Mouse (Mus musculus): ENCODE measurements around the gene Aqp1.

Gene Aqp1

DNA sequence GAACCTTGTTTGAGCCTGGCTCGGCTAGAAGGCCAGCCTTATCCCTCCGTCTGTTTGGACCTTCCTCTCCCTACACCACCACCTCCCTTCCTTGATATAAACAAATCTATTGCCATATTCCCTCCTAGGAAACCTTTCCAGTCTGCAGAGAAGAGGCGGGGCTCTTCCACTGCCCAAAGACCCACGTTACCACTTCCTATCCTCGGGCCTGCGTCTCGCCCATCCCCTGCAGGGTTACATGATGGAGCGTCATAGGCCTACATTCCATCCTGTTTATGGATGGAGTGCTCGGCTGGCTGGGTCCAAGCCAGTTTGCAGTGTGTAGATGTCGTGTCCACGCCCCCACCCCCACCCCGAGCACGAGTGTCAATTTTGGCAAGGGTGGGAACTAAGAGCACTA is 8.9 kb upstream of the Aqp1 start:
- in situ Hi-C loops (cut with MboI; ENCODE audit: low pct_unique_long_range_greater_than_20kb in 1 of 2, low sequenced_read_pairs in 2 of 2, unreplicated experiment in 1 of 2), result no loop called here

DNA sequence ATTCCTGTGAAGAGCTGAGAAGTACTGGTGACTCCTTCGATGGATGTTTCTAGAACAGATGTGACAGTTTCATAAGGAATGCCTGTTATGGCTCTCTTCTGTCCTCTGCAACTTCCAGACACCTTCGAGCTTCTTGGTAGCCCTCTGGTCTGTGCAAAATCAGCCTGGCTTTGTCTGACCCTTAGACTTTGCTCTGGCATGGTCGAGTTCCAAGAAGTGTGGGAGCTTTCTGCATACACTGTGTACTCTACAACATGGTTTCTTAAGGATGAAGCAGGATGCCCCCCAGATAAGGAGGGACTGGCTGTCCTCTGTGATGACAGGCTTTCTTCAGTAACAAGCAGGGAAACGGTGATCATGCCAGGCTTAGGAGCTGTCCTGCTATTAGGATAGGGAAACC is 8.1 kb upstream of the Aqp1 start:
- in situ Hi-C loops (cut with MboI; ENCODE audit: low pct_unique_long_range_greater_than_20kb in 1 of 2, low sequenced_read_pairs in 2 of 2, unreplicated experiment in 1 of 2), result no loop called here

DNA sequence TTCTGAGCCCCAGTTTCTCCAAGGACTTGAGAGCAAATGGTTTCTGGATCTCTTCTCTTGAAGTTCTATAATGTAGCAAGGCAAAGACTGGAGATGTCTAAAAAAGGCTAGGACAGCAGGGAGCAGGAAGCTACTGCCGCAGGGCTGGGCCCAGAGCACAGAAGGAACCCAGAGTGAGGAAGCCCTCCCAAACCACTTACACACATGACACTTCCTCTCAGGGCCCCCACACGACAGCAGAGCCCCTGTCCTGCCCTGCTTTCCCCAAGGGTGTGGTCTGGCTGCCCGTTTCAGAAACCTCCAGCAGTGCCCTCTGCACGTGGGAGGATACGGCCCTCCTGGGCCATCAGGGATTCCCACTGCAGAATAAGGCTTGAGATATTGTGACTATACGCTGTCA is 4.9 kb upstream of the Aqp1 start:
- in situ Hi-C loops (cut with MboI; ENCODE audit: low pct_unique_long_range_greater_than_20kb in 1 of 2, low sequenced_read_pairs in 2 of 2, unreplicated experiment in 1 of 2), result no loop called here

DNA sequence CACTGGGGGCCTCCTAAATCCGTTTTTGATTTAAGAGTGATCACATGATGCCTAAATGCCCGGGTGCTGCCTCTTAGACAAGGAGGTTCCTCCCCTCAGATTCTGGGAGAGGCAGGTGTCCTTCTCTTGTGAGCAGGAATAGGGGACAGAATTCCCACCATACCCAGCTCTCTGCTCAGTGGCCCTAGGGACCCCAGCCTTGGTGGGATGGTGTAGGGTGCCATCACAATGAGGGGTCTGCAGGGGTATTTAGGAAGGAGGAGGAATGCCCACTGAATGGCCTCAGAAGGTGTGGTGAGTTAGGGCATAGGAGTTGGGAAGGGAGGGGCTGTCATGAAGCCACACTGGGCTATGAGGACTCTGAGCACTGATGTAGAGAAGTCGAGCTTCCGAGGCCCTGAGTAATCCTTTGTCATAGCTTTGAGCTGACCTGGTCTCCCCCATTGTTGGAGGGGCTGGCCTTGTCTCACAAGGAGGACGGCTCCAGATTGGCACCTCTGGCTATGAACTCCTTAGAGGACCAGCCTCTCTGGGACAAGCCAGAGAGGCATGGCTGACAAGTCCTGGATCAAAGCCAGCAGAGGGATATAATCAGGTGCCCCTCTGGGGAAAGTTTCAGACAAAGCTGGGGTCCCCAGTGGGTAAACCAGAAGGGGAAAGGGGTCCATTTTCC is 4.0 kb upstream of the Aqp1 start:
- in situ Hi-C loops (cut with MboI; ENCODE audit: low pct_unique_long_range_greater_than_20kb in 1 of 2, low sequenced_read_pairs in 2 of 2, unreplicated experiment in 1 of 2), result no loop called here

DNA sequence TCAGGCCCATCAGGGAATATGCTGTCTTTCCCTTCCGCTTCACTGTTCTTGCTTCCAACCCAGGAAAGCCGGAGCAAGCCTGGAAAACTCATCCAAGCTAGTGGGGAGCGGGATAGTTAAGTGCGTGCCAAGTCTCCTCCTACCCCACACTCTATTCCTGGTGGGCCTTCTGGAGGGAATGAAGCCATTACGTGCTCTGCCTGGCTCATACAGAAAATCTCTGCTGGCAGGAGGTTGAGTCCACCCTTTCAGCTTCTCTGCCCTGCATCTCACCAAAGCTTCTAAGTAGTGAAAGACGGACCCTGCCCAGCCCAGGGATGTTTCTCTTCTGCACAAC is 3.5 kb upstream of the Aqp1 start:
- in situ Hi-C loops (cut with MboI; ENCODE audit: low pct_unique_long_range_greater_than_20kb in 1 of 2, low sequenced_read_pairs in 2 of 2, unreplicated experiment in 1 of 2), result no loop called here

DNA sequence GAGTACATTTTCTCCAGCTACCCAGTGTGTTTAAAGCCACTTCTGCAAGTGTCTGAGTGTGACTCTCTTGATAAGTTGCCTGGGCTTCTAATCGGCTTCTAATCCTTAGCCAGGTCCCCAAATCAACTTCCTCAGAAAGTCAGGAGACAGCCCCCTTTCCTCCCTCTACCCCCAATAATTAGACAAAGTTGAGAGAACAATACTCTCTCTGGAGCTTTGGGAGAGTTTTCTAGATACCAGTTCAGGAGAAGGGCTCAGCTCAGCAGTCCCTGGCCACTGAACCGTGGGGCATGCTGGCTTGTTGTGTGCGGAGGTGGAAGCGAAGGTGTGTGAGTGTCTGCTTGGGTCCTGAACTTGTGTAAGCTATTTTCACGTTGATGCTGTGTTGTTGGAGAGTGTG is 1.0 kb downstream of the Aqp1 start:
- in situ Hi-C loops (cut with MboI; ENCODE audit: low pct_unique_long_range_greater_than_20kb in 1 of 2, low sequenced_read_pairs in 2 of 2, unreplicated experiment in 1 of 2), result no loop called here

DNA sequence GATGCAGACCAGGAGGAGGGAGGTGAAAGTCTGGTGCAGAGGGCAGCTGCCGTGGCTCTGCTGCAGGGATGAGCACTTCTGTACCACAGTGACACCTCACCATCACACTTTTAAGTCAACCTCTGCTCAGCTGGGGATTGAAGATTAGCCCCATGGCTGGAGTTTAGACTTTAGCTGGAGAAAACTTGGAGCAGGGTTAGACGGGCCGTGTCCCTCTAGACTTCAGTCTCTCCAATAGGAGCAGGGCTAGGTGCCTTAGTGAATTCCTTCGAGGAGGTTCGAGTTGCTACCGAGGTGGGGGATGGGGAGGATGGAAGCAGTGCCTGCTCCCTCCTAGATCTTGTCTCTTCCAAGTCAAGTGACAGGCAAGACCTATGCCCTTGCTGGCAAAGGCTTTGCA is 1.8 kb downstream of the Aqp1 start:
- in situ Hi-C loops (cut with MboI; ENCODE audit: low pct_unique_long_range_greater_than_20kb in 1 of 2, low sequenced_read_pairs in 2 of 2, unreplicated experiment in 1 of 2), result no loop called here

DNA sequence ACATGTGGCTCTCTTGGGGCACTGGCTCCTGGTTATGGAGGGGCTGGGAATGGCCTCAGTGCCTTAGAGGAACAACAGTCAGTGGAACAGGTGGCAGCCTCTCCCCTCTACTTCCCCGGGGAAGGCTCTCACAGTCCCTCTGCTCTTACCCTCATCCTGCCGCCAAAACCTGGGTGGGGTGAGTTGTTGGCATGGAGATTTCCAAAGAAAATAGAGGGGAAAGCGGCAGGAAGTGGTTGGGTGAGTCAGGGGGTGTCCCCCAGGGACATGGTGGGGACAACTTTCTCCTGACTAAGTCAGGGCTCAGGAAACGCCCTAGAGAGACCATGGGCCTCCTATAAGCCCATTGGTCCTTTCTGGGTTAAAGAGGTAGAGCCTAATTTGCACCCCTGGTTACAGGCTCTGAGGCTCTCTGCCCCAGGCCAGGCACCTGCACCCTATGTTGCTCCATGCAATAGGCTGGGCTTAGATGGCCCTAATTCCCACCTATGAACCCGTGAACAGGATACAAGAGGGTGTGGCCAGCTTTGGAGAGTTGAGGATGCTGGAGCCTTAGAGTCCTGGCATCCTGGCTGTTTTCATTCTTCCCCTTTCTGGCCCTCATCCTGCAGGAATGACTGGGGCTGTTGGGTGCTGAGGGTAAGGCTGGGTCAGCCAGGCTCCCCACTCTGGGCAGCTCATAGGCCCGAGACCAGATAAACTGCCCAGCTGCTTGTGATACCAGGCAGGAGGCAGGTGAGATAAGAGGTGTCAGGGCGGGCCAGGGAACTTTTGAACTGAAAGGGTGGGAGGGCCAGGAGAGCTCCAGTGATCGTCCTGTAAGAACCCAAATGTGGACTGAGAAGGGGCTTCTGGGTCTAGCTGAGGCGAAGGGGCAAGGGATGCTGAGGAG is 2.9 kb downstream of the Aqp1 start:
- in situ Hi-C loops (cut with MboI; ENCODE audit: low pct_unique_long_range_greater_than_20kb in 1 of 2, low sequenced_read_pairs in 2 of 2, unreplicated experiment in 1 of 2), result no loop called here

DNA sequence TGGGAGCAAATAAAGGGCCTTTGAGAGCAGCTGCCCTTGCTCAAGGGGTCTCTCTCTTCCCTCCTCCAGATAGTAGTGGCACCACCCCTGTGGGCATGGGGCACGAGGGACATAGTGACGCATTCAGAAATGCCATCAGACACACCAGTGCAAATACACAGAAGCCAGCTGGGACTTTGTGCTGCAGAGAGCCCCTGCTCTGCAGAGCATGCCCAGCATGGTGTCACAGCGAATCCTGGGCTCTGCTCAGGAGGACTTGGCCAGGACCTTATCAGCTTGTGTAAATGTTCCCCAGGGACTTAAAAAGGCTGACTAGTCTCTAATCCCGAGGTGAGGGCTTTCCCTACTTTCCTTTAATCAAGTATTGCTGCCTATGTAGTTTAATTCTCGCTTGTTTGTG is 5.5 kb downstream of the Aqp1 start:
- in situ Hi-C loops (cut with MboI; ENCODE audit: low pct_unique_long_range_greater_than_20kb in 1 of 2, low sequenced_read_pairs in 2 of 2, unreplicated experiment in 1 of 2), result no loop called here

DNA sequence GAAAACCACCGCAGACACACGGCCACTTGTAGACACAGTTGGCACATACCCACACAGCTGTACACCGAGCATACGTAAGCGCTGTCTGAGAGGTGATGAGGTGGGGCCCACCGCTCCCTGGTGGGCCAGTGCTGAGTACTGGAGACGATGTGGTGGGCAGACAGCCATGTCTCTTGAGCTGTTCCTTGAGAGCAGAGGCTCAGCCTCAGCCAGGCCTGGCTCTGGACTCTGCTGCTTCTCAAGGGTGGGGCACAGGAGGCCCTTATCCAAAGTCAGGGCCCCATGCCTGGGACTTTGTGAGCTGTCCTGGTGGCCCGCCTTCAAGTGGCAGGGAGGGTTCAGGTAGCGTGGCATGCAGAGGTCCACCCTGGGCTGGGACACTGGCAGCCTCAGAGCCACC is 6.1 kb downstream of the Aqp1 start:
- in situ Hi-C loops (cut with MboI; ENCODE audit: low pct_unique_long_range_greater_than_20kb in 1 of 2, low sequenced_read_pairs in 2 of 2, unreplicated experiment in 1 of 2), result no loop called here

DNA sequence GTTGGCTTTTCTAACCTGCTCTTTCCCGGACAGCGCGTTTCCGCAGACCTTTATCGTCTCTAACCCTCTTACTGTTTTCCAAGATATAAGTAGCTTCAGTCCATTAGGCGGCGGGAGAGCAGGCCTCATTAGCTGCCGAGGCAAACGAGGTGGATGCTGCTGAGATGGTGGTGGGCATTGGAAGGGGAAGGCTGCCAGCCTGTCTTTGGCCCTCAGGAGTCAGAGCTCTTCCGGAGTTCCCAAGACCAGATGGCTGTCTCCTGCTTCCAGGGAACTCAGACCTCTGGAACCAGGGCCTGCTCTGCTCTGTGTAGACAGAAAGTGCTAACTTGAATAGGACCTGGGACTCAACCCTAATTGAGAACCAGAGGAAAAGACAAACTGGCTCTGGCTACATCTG is 7.2 kb downstream of the Aqp1 start:
- in situ Hi-C loops (cut with MboI; ENCODE audit: low pct_unique_long_range_greater_than_20kb in 1 of 2, low sequenced_read_pairs in 2 of 2, unreplicated experiment in 1 of 2), result no loop called here

DNA sequence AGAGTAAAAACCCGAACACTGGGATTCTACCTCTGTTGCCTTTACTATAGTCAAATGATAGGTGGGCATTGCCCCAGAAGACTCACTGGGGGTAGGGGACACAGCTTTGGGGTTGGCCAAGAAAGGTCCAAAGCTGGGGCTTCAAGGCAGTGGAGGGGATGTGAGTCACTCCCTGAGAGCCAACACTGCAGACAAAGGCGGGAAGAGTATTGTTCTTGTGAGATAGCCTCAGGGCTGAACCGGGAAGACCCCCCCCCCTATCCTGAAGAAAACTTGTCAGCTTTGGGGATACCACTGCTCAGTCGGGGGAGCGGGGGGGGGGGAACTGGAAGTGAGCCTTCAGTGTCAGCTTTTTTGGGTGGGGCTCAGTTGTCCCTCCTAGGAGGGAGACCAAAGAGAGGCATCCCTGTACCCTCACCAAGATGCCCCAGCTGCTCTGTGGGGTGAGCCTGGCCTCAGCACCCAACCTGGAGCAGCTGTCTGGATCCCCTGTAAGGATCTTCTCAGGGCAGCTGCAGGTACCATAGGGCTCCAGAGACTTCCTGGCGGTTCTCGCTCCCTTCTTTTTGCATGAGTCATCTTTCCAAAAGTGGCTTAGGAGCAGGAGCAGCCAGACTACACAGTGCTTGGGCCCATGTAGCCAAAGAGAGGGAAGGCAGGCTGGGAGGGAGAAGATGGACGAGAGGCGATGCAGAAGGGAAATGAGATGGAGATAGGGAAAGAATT is 8.2 kb downstream of the Aqp1 start:
- in situ Hi-C loops (cut with MboI; ENCODE audit: low pct_unique_long_range_greater_than_20kb in 1 of 2, low sequenced_read_pairs in 2 of 2, unreplicated experiment in 1 of 2), result no loop called here

DNA sequence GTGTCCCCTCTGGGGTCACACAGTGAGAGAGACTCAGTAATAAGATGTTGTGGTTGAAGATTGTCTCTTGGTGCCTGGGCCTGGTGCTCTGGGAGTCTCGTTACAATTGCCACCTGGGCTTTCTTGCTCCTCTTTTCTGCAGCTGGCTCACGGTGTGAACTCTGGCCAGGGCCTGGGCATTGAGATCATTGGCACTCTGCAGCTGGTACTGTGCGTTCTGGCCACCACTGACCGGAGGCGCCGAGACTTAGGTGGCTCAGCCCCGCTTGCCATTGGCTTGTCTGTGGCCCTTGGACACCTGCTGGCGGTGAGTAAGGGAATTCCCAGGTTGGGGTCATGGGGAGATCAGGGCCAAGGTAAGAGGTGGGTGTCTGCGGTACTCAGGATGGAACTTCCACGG is 9.0 kb downstream of the Aqp1 start:
- in situ Hi-C loops (cut with MboI; ENCODE audit: low pct_unique_long_range_greater_than_20kb in 1 of 2, low sequenced_read_pairs in 2 of 2, unreplicated experiment in 1 of 2), result no loop called here

DNA sequence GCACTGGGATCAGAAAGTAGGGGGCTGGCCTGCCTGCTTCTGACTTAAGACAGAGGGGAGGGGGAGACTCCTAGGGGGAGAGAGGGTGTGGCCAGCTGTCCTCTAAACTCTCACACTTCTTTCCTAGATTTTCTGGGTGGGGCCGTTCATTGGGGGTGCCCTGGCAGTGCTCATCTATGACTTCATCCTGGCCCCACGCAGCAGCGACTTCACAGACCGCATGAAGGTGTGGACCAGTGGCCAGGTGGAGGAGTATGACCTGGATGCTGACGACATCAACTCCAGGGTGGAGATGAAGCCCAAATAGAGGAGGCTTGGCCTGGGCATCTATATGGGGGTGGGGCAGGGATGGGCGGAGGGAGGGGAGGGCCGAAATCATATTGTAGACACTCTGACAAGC is 10.3 kb downstream of the Aqp1 start:
- in situ Hi-C loops (cut with MboI; ENCODE audit: low pct_unique_long_range_greater_than_20kb in 1 of 2, low sequenced_read_pairs in 2 of 2, unreplicated experiment in 1 of 2), result no loop called here

DNA sequence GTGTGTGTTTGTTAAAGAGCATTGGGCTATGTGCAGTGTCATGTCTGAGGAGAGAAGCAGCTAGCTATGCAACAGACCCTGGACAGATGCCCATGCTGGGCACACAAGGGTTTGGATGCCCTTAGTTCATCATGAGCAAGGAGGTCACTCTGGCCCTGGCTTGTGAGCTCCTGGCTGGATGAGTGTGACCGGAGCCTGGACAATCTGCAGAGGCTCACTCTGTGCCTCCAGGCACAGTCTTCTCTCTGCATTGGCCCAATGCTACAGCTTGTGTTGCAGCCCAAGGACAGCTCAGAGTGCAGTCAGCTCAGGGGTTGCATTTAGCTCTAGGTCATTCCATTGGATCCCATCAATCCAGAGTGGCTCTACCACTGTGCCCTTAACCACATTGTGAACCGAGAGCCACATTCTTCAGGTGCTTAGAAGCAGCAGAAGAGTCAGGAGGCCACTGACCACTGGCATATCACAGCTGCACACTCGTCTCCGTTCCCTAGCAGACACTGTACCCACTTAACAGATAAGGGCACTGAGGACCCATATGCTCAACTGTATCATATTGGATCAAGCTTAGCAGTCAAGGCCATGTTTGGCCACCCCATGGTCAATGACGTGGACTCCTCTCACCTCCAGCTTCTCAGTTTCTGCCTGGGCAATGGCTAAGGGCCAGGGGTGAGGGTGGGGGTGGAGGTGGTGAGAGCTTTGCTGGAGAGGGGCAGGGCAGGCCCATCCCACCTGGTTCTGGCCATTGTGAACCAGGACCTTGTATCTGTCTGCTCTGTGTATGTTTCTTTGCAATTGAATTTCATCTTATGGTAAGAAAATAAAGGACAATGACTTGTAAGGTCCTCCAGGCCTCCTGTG is 11.7 kb downstream of the Aqp1 start:
- in situ Hi-C loops (cut with MboI; ENCODE audit: low pct_unique_long_range_greater_than_20kb in 1 of 2, low sequenced_read_pairs in 2 of 2, unreplicated experiment in 1 of 2), result no loop called here

DNA sequence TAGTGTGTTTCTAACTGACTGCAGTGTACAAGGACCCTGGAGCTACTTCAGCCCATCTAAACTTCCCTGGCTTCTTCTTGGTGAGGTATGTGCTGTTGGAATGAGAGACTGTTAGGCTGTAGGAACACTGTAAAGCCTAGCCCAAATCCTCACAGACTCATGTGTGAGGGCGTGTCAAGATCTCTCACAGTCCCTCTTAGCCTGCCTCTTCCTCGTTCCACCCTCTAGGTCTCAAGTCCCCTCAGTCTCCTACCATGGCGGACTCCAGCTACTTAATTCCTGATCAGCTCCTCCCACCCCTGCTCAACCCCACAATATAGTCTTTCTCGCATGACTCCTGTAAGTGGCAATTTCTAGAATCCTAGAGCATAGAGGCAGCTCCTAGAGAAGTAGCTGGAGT is 13.0 kb downstream of the Aqp1 start:
- in situ Hi-C loops (cut with MboI; ENCODE audit: low pct_unique_long_range_greater_than_20kb in 1 of 2, low sequenced_read_pairs in 2 of 2, unreplicated experiment in 1 of 2), result no loop called here

DNA sequence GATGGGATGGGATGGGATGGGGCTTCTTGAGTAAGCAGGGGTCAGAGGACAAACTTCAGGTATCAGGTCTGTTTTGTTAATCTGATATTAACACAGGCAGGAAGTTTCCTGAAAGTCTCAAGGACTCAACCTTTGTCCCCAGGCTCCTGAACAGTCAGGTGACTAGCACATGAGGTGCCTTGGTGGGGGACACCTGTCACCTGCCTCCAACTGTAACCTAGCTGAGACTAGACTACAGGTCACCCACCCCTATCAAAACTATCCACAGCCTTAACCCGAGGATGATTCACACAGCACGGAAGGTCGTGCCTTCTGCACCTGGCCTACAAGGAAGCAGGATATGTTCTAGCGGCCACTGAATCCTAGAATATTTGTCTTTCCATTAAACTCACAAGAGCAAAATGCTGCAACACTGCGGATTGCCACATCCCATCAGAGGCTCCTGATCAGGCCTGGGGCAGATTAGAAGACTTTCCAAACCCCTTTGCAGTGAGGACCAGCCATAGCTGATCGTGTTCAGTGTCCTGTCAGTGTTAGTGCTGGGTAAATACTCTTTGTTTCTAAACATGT is 14.2 kb downstream of the Aqp1 start:
- in situ Hi-C loops (cut with MboI; ENCODE audit: low pct_unique_long_range_greater_than_20kb in 1 of 2, low sequenced_read_pairs in 2 of 2, unreplicated experiment in 1 of 2), result no loop called here

DNA sequence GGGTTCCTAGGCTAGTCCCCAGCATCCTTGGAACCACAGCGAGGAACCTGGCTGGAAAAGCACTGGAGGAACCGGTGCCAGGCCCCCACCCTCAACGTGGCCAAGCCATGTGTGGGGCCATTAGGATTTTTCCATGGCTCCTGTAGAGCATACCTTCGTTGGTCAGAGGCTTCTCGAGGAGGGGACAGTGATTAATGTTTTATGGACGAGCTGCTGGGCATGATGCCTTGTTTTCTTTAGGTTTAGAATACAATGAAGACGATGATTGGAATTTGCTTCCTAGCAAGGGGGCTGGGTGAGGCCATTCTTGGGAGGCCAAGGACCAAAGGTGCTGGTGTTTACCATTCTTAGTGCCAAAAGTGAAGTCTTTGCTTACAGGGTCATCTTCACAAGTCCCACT is 15.5 kb downstream of the Aqp1 start:
- in situ Hi-C loops (cut with MboI; ENCODE audit: low pct_unique_long_range_greater_than_20kb in 1 of 2, low sequenced_read_pairs in 2 of 2, unreplicated experiment in 1 of 2), result no loop called here

Measured in mouse embryonic stem cell (cell line).